Mouse (Mus musculus) ES-Bruce4 (cell line): ENCODE data around the gene Otud7a.

Source experiments
- CTCF ChIP-seq: IDR thresholded peaks from one replicate; pipeline ENCODE4 v1.8.1; 2011; ENCODE audit warnings: low read depth, low read length
- EP300 ChIP-seq: IDR thresholded peaks from 2 replicates; pipeline ENCODE4 v1.6.1; 2011; ENCODE audit warnings: low read depth, low read length; ENCODE audit not compliant: insufficient read depth

DNA sequence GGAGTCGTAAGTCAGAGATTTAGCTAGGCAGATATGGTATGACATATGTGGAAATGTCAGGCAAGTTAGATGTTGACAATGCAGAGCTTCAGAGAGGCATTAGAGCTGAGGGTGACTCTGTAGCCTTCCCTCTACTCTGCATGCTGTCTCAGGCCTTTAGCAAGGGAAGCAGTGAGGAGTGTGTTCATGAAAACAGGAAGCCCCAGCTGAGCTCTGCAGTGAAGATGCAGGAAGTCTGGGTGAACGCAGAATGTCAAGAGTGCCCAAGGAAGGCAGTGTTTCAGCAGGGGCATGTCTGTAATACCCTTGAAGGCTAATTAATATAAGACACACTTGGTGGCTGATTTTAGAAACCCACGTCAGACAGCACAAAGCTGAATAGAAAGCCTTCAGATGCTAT lies 77.9 kb downstream of the Otud7a start:
- no peak for TF ChIP-seq CTCF
- TF ChIP-seq EP300, result no peak
